Mouse (Mus musculus) C2C12 (cell line): ENCODE measurements around the gene Olfr464.

Experiments used
- CTCF ChIP-seq: IDR thresholded peaks from one replicate; pipeline ENCODE4 v1.5.1; 2011; ENCODE audit not compliant: control insufficient read depth, insufficient read depth, insufficient read length
- MYOG ChIP-seq: IDR thresholded peaks from one replicate; pipeline ENCODE4 v1.6.1; 2011; ENCODE audit not compliant: control insufficient read depth, insufficient read length; ENCODE audit errors: extremely low read depth
- USF1 ChIP-seq: IDR thresholded peaks from one replicate; pipeline ENCODE4 v1.6.1; 2011; ENCODE audit warnings: low read depth, mild to moderate bottlenecking, control low read depth, moderate library complexity

DNA sequence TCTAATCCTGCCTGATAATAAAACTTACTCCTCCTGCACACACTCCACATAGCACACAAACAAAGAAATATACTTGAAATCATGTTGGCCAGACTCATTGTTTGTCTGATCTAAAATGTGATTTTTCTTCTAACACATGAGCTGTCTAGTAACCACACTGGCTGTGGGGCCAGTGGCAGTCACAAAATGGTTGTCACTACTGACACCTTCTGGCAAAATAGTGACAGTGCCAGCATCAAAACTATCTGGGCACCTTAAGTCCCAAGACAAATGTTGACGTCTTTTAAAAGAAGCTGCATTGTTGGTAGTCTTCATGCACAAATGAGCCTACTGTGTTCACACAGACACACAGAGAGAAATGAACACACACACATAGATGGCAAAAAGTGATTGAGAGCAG is 34.4 kb upstream of the Olfr464 start:
- TF ChIP-seq CTCF (no peak), MYOG (no peak), USF1 (no peak)
